Mouse (Mus musculus) liver, adult 2 months (tissue): Measurements from ENCODE around the gene Rhod.

Source experiments
- CTCF ChIP-seq: fragments of 200-500 bp; IDR thresholded peaks from 2 replicates; pipeline ENCODE4 v1.5.1; 2011; ENCODE audit warnings: low read depth, low read length, control low read depth
- POLR2A ChIP-seq: fragments of 200-500 bp; IDR thresholded peaks from 2 replicates; pipeline ENCODE4 v1.6.1; 2011; ENCODE audit warnings: low read length, control low read depth; ENCODE audit not compliant: insufficient read depth; ENCODE audit errors: extremely low read depth

GRCm38 (mm10) chr19:4409062-4409461, 30.2 kb downstream of the Rhod start:
- TF ChIP-seq CTCF (no peak), POLR2A (no peak)
